Mouse (Mus musculus): ENCODE measurements at regions not wholly inside any gene's neighbourhood (a gene's known extent, or its start where the extent isn't known, plus 50 kb on each side); places are given as distances from the start of the nearest gene placed in this dataset.
"Not testable (repeated sequence)": the region's sequence is repeated elsewhere in the genome, so short reads cannot be mapped to it uniquely, and the experiment has no call there.

DNA sequence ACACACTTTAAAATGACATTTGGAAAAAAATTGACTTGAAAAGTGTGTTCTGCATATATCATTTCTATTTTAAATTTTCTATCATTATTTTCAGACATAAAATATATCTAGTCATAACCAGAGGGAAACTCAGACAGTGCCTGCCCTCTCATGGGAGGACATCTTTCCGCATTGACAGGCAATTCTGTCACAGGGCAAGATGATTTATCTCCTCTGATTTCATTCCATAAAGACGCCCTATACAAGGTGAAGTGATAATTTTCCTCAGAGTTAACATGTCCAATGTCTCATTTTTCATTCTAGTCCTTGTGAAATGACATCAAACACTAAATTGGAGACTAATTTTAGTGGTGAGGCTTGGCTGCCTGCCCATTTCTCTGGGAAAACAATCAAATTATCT is 643.6 kb downstream of the Brinp3 start:
- ATAC-seq (ENCODE audit: low FRiP score), result no peak
- no peak overlapping the region for H3K4me3 ChIP-seq (replicated peaks)
- H3K9me3 ChIP-seq (replicated peaks), result no peaks in the 10 kb centered on the region
- no peak overlapping the region for H3K27ac ChIP-seq (replicated peaks)
- no peaks in the 10 kb centered on the region for H3K27me3 ChIP-seq (replicated peaks)
- H3K9ac ChIP-seq (replicated peaks), result no peak overlapping the region
- no peak overlapping the region for H3K4me2 ChIP-seq
- 53% methylated on average over 2 of the region's 2 CpGs for WGBS
- no peaks in the 10 kb centered on the region for H3K4me1 ChIP-seq
- H3K36me3 ChIP-seq, result no peaks in the 10 kb centered on the region

DNA sequence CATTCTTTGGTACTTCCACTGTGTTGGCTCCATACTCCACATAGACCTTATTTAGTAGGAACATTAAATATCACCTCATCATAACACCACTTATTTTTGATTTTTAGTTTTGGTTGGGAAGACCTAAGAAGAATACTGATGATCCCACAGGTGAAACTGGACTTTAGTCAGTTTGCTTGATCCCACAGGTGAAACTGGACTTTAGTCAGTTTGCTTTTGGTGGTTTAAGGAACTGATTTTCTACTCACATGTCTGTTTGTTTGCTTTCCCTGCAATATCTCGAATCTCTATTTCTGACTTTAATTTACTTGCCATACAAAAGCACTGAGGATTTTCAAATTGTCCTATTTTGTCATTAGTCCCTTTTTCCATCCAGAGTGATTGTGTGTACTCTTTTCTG is 680.8 kb downstream of the Brinp3 start:
- no peak overlapping the region for H3K4me3 ChIP-seq (replicated peaks)
- H3K4me2 ChIP-seq, result no peak overlapping the region

DNA sequence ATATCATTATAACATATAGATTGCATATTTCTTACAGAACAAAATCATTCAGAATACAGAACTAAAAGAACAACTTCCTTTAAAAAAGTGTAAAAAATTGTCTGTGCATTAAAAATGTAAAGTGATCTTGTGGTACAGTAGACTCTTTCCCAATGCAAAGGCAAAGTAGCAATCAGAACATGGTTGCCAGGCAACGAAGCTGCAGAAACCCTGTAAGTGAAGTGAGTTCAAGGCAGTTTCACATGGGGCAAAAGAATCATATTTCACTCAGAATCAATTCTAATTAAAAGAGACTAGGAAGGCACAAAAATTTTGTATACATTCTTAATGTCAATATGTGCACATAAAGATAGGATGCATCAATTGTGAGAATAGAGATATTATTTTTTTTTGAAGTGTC is 692.2 kb downstream of the Brinp3 start:
- Histone ChIP-seq H3K4me3 (replicated peaks) (no peak overlapping the region), H3K27me3 (replicated peaks) (no peaks in the 10 kb centered on the region), H3K4me1 (no peaks in the 10 kb centered on the region), H3K36me3 (no peaks in the 10 kb centered on the region), H3K4me2 (no peak overlapping the region), H3K9me3 (replicated peaks) (no peaks in the 10 kb centered on the region), H3K27ac (replicated peaks) (no peak overlapping the region), H3K9ac (replicated peaks) (no peak overlapping the region)
- no peak for ATAC-seq (ENCODE audit: low FRiP score)
- WGBS, result 81% methylated on average over 1 of the region's 1 CpGs

More for the DNA sequence above, 680.8 kb downstream of the Brinp3 start:
- Histone ChIP-seq H3K27me3 (replicated peaks) (no peaks in the 10 kb centered on the region), H3K9me3 (replicated peaks) (no peaks in the 10 kb centered on the region), H3K4me1 (no peaks in the 10 kb centered on the region), H3K36me3 (no peaks in the 10 kb centered on the region), H3K27ac (replicated peaks) (no peak overlapping the region), H3K9ac (replicated peaks) (no peak overlapping the region)
- ATAC-seq (ENCODE audit: low FRiP score), result no peak
- 78% methylated on average over 1 of the region's 1 CpGs for WGBS

DNA sequence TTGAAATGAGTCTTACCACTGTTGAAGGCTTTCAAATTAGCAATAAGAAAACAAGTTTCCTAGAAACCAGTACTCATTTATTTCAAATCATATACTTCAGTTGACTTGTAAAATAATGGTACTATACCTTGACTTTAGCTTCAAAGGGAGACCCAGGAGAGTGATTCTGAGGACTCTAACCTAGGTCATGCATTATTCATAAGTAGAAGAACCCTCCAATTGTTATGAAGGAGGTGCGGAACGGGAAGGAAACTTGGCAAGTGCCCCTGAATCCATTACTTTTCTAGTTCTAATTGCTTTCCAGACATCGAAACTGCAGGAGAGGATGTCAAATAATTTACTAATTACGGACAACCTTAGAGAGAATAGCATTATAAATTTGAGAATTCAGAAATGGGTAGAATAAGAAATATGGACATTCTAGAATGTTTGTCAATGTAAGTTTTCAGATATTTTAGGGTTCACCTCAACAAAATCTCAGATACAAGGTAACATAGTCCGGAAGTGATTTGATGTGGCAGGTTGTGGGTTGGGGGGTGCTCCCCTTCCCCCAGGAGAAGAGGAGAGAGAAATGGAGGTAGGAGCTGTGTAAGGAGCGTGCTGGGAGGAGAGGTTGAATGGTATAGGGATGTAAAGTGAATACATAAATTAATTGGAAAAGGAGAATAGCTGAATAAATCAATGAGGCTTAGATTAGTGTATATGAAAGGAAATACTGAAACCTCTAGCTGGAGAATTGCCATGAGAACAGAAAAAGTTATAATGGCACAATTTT is 692.9 kb downstream of the Brinp3 start:
- 46% methylated on average over 6 of the region's 6 CpGs for WGBS
- Histone ChIP-seq H3K4me3 (replicated peaks) (no peak overlapping the region), H3K27ac (replicated peaks) (no peak overlapping the region), H3K27me3 (replicated peaks) (no peaks in the 10 kb centered on the region), H3K36me3 (no peaks in the 10 kb centered on the region), H3K9me3 (replicated peaks) (no peaks in the 10 kb centered on the region), H3K4me2 (no peak overlapping the region), H3K9ac (replicated peaks) (no peak overlapping the region), H3K4me1 (no peaks in the 10 kb centered on the region)
- ATAC-seq (ENCODE audit: low FRiP score), result no peak

DNA sequence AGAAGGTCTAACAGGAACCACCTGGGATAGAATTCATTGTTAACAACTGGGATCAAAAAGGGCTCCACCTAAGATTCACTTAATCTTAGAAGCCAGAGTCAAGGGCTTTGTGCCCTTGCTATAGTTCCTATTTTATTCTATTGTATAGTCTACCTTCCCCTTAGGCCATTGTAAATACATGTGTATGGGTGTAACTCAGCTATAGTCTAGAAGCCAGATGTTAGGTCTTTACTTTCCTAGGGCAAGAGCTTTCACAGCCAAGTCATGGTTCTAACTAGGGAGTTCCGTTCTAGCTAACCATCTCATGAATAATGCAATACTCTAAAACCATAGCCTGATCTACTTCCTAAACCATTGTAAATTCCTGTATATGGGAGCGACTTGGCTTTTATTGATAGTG is 705.4 kb downstream of the Brinp3 start:
- not testable (repeated sequence) for H3K4me3 ChIP-seq (replicated peaks); H3K27ac ChIP-seq (replicated peaks); ATAC-seq (ENCODE audit: low FRiP score); H3K27me3 ChIP-seq (replicated peaks); H3K4me2 ChIP-seq; H3K4me1 ChIP-seq; H3K9me3 ChIP-seq (replicated peaks); H3K9ac ChIP-seq (replicated peaks); H3K36me3 ChIP-seq
- WGBS, result 92% methylated on average over 2 of the region's 2 CpGs

DNA sequence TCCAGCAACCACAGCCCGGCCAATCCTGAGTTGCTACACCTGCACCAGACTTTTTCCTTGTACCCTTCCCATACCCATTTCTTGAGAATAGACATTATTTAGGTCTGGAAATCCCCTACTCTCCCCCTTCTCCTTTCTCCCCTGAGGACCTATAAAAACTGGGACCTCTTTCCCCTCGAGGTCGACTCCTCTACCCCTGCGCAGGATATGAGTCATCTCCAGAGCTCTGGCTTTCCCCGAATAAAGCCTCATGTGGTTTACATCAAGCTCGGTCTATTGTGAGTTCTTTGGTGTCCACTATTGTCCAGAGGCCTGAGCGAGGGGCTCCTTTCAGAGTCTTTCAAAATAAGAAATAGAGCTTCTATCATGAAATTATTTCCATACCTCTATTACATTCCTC is 720.3 kb downstream of the Brinp3 start:
- WGBS, result 85% methylated on average over 7 of the region's 7 CpGs
- H3K27me3 ChIP-seq (replicated peaks); H3K36me3 ChIP-seq; ATAC-seq (ENCODE audit: low FRiP score); H3K9ac ChIP-seq (replicated peaks); H3K4me1 ChIP-seq; H3K4me3 ChIP-seq (replicated peaks); H3K27ac ChIP-seq (replicated peaks); H3K9me3 ChIP-seq (replicated peaks); H3K4me2 ChIP-seq: not testable (repeated sequence)

DNA sequence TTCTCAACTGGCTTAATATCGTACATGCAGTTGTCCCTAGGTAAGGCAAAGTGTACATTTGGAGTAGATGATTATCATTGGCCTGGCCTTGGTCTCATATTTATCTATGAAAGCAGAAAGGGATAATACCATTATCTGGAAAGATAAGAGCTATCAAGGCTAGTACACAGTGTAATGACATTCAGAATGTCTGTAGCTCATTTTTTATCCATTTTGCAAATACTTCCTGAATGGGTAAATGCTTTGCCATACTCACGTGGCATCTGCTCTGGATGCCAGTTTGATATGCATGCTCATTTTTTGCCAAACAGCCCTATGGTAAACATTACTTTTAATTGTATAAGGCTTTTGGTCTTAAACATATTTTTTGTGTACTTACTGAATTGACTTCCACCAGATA is 723.4 kb downstream of the Brinp3 start:
- no peak overlapping the region for H3K27ac ChIP-seq (replicated peaks)
- no peak overlapping the region for H3K9ac ChIP-seq (replicated peaks)
- H3K36me3 ChIP-seq, result no peaks in the 10 kb centered on the region
- H3K27me3 ChIP-seq (replicated peaks), result no peaks in the 10 kb centered on the region
- no peaks in the 10 kb centered on the region for H3K9me3 ChIP-seq (replicated peaks)
- no peak overlapping the region for H3K4me2 ChIP-seq
- no peaks in the 10 kb centered on the region for H3K4me1 ChIP-seq
- H3K4me3 ChIP-seq (replicated peaks), result no peak overlapping the region
- no peak for ATAC-seq (ENCODE audit: low FRiP score)
- 73% methylated on average over 2 of the region's 2 CpGs for WGBS

DNA sequence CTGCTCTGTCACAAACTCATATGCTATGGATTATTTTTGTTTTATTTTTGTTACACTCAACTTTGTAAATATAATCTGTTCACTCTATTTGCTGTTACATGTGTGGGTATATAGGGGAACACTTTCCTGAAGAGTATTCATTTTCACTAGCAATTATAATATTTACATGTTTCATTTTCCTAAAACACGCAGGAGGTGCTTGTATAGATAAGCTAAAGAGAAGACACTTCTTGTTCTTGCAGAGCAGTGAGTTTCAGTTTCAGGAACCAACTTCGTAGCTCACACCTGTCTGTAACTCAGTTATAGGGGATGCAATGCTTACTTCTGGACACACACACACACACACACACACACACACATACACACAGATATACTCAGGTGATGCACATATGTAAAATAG is 724.9 kb downstream of the Brinp3 start:
- Histone ChIP-seq H3K4me3 (replicated peaks) (no peak overlapping the region), H3K4me1 (no peaks in the 10 kb centered on the region), H3K9me3 (replicated peaks) (no peaks in the 10 kb centered on the region), H3K36me3 (no peaks in the 10 kb centered on the region), H3K4me2 (no peak overlapping the region), H3K27ac (replicated peaks) (no peak overlapping the region), H3K9ac (replicated peaks) (no peak overlapping the region), H3K27me3 (replicated peaks) (no peaks in the 10 kb centered on the region)
- no peak for ATAC-seq (ENCODE audit: low FRiP score)
- 92% methylated on average over 2 of the region's 2 CpGs for WGBS

DNA sequence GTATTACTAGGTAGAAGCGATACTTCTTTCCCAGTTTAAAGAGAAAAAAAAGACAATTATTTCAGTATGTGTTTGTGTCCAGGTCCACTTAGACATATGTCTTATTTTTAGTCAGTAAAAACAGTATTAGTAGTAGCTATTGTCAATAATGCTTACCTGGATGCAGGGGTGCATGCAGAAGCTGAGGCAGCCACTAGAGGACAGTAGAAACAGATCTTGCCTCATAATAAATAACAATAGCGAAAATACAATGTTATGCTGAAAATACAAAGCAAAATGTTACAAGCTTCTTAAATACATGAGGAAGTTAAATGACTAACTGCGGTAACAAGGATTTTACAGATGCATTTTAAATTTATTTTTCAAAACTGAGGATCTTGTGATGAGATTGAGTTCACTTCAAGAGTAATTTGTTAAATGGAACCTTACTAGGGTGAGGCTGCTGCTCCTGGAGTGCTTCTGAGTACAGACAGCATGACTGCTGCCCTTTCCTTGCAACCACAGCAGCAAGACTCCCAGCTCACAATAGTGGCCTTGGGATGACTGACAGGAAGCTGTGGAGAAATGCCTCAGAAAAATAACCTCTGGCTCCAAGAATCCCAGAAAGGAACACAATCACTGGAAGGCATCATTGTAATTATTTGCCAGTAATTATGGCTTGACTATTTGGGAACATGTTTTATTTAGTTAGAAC is 728.8 kb downstream of the Brinp3 start:
- H3K9ac ChIP-seq (replicated peaks), result no peak overlapping the region
- no peak for ATAC-seq (ENCODE audit: low FRiP score)
- no peak overlapping the region for H3K4me2 ChIP-seq
- H3K27ac ChIP-seq (replicated peaks), result no peak overlapping the region
- H3K4me3 ChIP-seq (replicated peaks), result no peak overlapping the region
- H3K4me1 ChIP-seq, result no peaks in the 10 kb centered on the region
- H3K9me3 ChIP-seq (replicated peaks), result no peaks in the 10 kb centered on the region
- no peaks in the 10 kb centered on the region for H3K27me3 ChIP-seq (replicated peaks)
- WGBS, result 71% methylated on average over 3 of the region's 3 CpGs
- H3K36me3 ChIP-seq, result no peaks in the 10 kb centered on the region

DNA sequence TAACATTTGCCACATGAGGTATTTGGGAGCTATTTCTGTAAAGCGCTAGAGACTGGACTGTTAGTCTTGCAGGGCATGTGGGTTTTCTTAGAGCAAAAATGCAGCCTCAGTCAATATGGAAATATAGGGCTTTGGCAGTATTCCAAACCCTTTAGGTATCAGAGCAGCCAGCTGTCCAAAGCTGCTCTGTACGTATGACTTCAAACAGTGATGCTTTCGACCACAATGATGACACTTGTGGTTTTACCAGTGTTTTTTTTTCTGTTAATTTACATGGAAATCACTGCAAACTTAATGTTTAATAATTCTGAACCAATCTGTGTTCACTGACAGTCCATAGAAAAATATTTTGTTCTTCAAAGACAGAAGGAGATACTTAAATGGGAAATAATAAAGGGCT is 743.0 kb downstream of the Brinp3 start:
- Histone ChIP-seq H3K4me1 (no peaks in the 10 kb centered on the region), H3K9me3 (replicated peaks) (no peaks in the 10 kb centered on the region), H3K4me3 (replicated peaks) (no peak overlapping the region), H3K9ac (replicated peaks) (no peak overlapping the region), H3K27ac (replicated peaks) (no peak overlapping the region), H3K27me3 (replicated peaks) (no peaks in the 10 kb centered on the region), H3K36me3 (no peaks in the 10 kb centered on the region), H3K4me2 (no peak overlapping the region)
- no peak for ATAC-seq (ENCODE audit: low FRiP score)
- WGBS, result 73% methylated on average over 3 of the region's 3 CpGs

DNA sequence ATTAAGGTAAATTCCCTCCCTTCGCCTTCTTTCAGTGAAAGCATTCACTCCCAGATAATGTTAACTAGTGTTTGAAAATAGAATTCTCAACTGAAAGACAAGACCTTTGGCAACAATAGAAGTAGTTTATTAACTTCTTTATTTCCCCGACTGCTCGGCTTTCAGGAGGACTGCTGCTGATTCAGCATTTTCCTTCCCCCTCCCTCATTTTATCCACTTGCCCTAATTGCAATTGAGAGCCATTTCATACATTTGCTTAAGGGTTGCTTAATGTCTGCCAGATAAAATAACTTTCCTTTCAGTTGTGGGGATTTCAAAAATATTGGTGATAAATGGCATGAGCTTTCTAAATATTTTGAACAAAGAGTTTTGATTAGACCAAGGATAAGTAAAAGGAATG is 744.5 kb downstream of the Brinp3 start:
- Histone ChIP-seq H3K4me3 (replicated peaks) (no peak overlapping the region), H3K9me3 (replicated peaks) (no peaks in the 10 kb centered on the region), H3K27ac (replicated peaks) (no peak overlapping the region), H3K4me1 (no peaks in the 10 kb centered on the region), H3K9ac (replicated peaks) (no peak overlapping the region), H3K36me3 (no peaks in the 10 kb centered on the region), H3K4me2 (no peak overlapping the region), H3K27me3 (replicated peaks) (no peaks in the 10 kb centered on the region)
- WGBS, result 81% methylated on average over 3 of the region's 3 CpGs
- no peak for ATAC-seq (ENCODE audit: low FRiP score)

DNA sequence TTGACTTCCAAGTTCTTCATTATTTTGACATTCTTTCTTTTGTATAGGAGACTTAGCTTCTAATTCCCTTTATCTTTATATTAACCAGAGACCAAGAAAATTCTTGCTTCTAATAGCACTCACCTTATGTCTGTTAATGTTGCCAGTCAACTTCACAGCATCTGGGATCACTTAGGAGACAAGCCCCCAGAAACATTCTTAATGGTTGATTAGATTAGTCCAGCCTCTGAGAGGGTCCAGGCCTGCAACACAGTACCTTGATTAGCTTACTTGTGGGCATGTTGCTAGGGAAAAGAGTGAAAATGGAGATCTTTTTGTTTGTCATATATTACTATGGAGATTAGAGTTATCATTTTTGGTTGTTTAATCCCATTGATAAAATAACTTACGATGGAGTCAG is 778.8 kb downstream of the Brinp3 start:
- H3K36me3 ChIP-seq, result no peaks in the 10 kb centered on the region
- H3K4me1 ChIP-seq, result no peaks in the 10 kb centered on the region
- no peak for ATAC-seq (ENCODE audit: low FRiP score)
- 100% methylated on average over 1 of the region's 1 CpGs for WGBS
- H3K27me3 ChIP-seq (replicated peaks), result no peaks in the 10 kb centered on the region
- no peak overlapping the region for H3K4me3 ChIP-seq (replicated peaks)
- H3K9me3 ChIP-seq (replicated peaks), result no peaks in the 10 kb centered on the region
- no peak overlapping the region for H3K9ac ChIP-seq (replicated peaks)
- H3K27ac ChIP-seq (replicated peaks), result no peak overlapping the region
- H3K4me2 ChIP-seq, result no peak overlapping the region
